Mouse (Mus musculus): ENCODE results near the gene Coq5. TPM values are rescaled to one million over a fixed set of nuclear protein-coding genes. Genes with fewer than 3 reads are reported as not detected.

Gene Coq5
- 51.7 and 52.2 TPM in 2 replicates for polyA plus RNA-seq (2014; fragmentation: Nextera tagmentation; extraction: Ambion mirVana)

DNA sequence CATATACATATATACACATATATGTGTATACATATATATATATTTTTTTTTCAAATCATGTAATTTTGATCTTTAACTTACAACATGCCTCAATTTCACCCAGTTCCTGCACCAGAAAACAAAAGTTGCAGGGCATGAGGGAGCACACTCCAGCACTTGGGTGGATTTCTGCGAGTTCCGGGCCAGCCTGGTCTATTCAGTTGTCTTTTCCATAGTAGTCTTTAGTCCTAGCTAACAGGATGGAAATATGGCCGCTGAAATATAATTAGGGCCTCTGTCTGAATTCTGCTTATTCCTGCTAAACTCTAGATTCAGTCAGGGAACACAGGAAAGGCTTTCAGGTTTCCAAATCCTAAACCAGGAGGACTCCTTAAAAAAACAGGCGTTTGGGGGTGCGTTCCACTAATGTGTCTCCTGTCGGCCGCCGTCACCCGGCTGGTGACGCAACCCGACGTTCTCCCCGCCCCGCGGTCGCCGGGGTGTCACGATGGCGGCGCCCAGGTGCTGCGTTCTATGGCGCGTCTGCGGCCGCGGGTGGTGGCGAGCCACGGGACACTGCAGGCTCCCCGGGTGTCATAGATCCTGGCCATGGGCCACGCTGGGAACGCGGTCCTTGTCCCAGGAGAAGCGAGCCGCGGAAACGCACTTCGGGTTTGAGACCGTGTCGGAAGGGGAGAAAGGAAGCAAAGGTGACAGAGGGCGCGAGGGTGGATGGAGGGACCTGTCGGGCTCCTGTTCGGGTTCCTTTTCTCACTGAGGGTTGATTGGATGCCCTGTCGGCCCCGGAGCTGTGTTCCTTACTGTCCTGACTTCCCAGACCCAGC, at the start of gene Coq5:
TSS of gene Coq5 (plus strand) at position 441 of the 824 bp plus-strand sequence.
- ATAC-seq (replicated peaks; ENCODE audit: insufficient number of reproducible peaks, low FRiP score, low TSS enrichment, low read depth) (no peak; the same call in 1 of the 2 replicates), DNase-seq (ENCODE audit: low spot score) (peak; percentile 87)
- H3K9ac ChIP-seq (replicated peaks; ENCODE audit: low read length), result peak within 1 kb of the TSS; percentile 79
- H3K36me3 ChIP-seq (replicated peaks; ENCODE audit: control insufficient read depth, insufficient read depth, low read depth, low read length), result no peaks in the 10 kb centered on the region; the same call in none of the 2 replicates
- no peaks in the 10 kb centered on the region for H3K4me1 ChIP-seq (ENCODE audit: control insufficient read depth, insufficient read depth, low read length)
- H3K9me3 ChIP-seq (replicated peaks; ENCODE audit: control insufficient read depth, low read length), result no peaks in the 10 kb centered on the region
- peak within 1 kb of the TSS; percentile 96 for H3K4me3 ChIP-seq (ENCODE audit: low read depth, low read length)
- H3K27me3 ChIP-seq (ENCODE audit: control insufficient read depth, insufficient read depth, low read length), result no peaks in the 10 kb centered on the region
- 4% methylated on average over 45 of the region's 45 CpGs for WGBS
- peak within 1 kb of the TSS; percentile 87 for H3K4me2 ChIP-seq (ENCODE audit: low read depth, low read length)
- H3K27ac ChIP-seq (replicated peaks; ENCODE audit: low read depth, low read length), result no peak within 1 kb of the TSS

GRCm38 (mm10) chr5:115230830-115231551, 48.5 kb upstream of the Coq5 start:
- Histone ChIP-seq H3K27me3 (ENCODE audit: control insufficient read depth, insufficient read depth, low read length) (peaks cover 3% of the 10 kb centered on the region), H3K27ac (replicated peaks; ENCODE audit: low read depth, low read length) (no peak overlapping the region), H3K36me3 (replicated peaks; ENCODE audit: control insufficient read depth, insufficient read depth, low read depth, low read length) (no peaks in the 10 kb centered on the region), H3K9me3 (replicated peaks; ENCODE audit: control insufficient read depth, low read length) (no peaks in the 10 kb centered on the region), H3K9ac (replicated peaks; ENCODE audit: low read length) (no peak overlapping the region; the same call in 1 of the 2 replicates), H3K4me1 (ENCODE audit: control insufficient read depth, insufficient read depth, low read length) (no peaks in the 10 kb centered on the region; the same call in 1 of the 2 replicates), H3K4me2 (ENCODE audit: low read depth, low read length) (no peak overlapping the region), H3K4me3 (ENCODE audit: low read depth, low read length) (no peak overlapping the region)
- ATAC-seq (replicated peaks; ENCODE audit: insufficient number of reproducible peaks, low FRiP score, low TSS enrichment, low read depth) (no peak), DNase-seq (ENCODE audit: low spot score) (no peak)
- WGBS, result 43% methylated on average over 15 of the region's 15 CpGs

DNA sequence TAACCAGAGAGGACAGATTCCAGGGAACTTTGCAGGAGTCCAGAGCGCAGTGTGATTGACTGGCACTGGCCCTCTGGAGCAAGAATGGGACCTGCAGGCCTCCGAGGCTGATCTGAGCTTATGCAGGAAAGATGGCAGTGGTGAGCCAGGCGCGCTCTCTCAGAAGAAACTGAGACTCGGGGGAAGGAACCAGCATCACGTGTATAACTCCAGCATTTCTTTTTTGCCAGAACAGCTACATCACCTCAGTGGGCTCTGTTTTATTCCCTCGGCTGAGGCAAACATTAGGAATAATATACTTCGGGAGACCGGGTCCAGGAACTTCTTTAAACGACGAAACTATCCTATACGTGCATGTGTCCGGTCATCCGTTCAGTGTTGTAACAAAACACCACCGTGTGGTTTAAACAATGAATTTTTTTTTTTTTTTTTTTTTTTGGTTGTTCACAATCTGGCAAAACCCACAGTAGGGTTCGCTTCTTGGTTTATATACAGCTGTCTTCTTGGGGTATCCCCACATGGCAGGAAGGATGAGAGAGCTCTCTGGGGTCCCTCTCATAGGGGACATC, 47.8 kb upstream of the Coq5 start:
- no peak overlapping the region; the same call in 1 of the 2 replicates for H3K9ac ChIP-seq (replicated peaks; ENCODE audit: low read length)
- no peaks in the 10 kb centered on the region for H3K9me3 ChIP-seq (replicated peaks; ENCODE audit: control insufficient read depth, low read length)
- H3K27me3 ChIP-seq (ENCODE audit: control insufficient read depth, insufficient read depth, low read length), result peaks cover 3% of the 10 kb centered on the region
- H3K4me3 ChIP-seq (ENCODE audit: low read depth, low read length), result no peak overlapping the region
- no peaks in the 10 kb centered on the region; the same call in 1 of the 2 replicates for H3K4me1 ChIP-seq (ENCODE audit: control insufficient read depth, insufficient read depth, low read length)
- no peak for ATAC-seq (replicated peaks; ENCODE audit: insufficient number of reproducible peaks, low FRiP score, low TSS enrichment, low read depth)
- no peaks in the 10 kb centered on the region for H3K36me3 ChIP-seq (replicated peaks; ENCODE audit: control insufficient read depth, insufficient read depth, low read depth, low read length)
- no peak overlapping the region for H3K4me2 ChIP-seq (ENCODE audit: low read depth, low read length)
- WGBS, result 45% methylated on average over 16 of the region's 16 CpGs
- DNase-seq (ENCODE audit: low spot score), result no peak
- H3K27ac ChIP-seq (replicated peaks; ENCODE audit: low read depth, low read length), result no peak overlapping the region

- no peak overlapping the region for H3K9ac ChIP-seq (replicated peaks; ENCODE audit: low read length)
- no peak overlapping the region for H3K4me2 ChIP-seq (ENCODE audit: low read depth, low read length)
- DNase-seq (ENCODE audit: low spot score) (no peak), ATAC-seq (replicated peaks; ENCODE audit: insufficient number of reproducible peaks, low FRiP score, low TSS enrichment, low read depth) (no peak)
- H3K4me1 ChIP-seq (ENCODE audit: control insufficient read depth, insufficient read depth, low read length), result no peaks in the 10 kb centered on the region; the same call in 1 of the 2 replicates
- no peak overlapping the region for H3K27ac ChIP-seq (replicated peaks; ENCODE audit: low read depth, low read length)
- no peaks in the 10 kb centered on the region for H3K36me3 ChIP-seq (replicated peaks; ENCODE audit: control insufficient read depth, insufficient read depth, low read depth, low read length)
- no peaks in the 10 kb centered on the region for H3K9me3 ChIP-seq (replicated peaks; ENCODE audit: control insufficient read depth, low read length)
- 71% methylated on average over 6 of the region's 6 CpGs for WGBS
- H3K4me3 ChIP-seq (ENCODE audit: low read depth, low read length), result no peak overlapping the region
- H3K27me3 ChIP-seq (ENCODE audit: control insufficient read depth, insufficient read depth, low read length), result peaks cover 3% of the 10 kb centered on the region
Observed at GRCm38 (mm10) chr5:115232516-115232915, 47.0 kb upstream of the Coq5 start.

GRCm38 (mm10) chr5:115233031-115233780, 46.3 kb upstream of the Coq5 start:
- H3K9me3 ChIP-seq (replicated peaks; ENCODE audit: control insufficient read depth, low read length), result no peaks in the 10 kb centered on the region
- DNase-seq (ENCODE audit: low spot score), result no peak
- ATAC-seq (replicated peaks; ENCODE audit: insufficient number of reproducible peaks, low FRiP score, low TSS enrichment, low read depth), result no peak
- H3K27me3 ChIP-seq (ENCODE audit: control insufficient read depth, insufficient read depth, low read length), result peaks cover 3% of the 10 kb centered on the region
- no peak overlapping the region for H3K27ac ChIP-seq (replicated peaks; ENCODE audit: low read depth, low read length)
- H3K4me2 ChIP-seq (ENCODE audit: low read depth, low read length), result no peak overlapping the region
- no peak overlapping the region for H3K4me3 ChIP-seq (ENCODE audit: low read depth, low read length)
- H3K9ac ChIP-seq (replicated peaks; ENCODE audit: low read length), result no peak overlapping the region
- no peaks in the 10 kb centered on the region; the same call in 1 of the 2 replicates for H3K4me1 ChIP-seq (ENCODE audit: control insufficient read depth, insufficient read depth, low read length)
- no peaks in the 10 kb centered on the region for H3K36me3 ChIP-seq (replicated peaks; ENCODE audit: control insufficient read depth, insufficient read depth, low read depth, low read length)
- WGBS, result 88% methylated on average over 14 of the region's 14 CpGs

DNA sequence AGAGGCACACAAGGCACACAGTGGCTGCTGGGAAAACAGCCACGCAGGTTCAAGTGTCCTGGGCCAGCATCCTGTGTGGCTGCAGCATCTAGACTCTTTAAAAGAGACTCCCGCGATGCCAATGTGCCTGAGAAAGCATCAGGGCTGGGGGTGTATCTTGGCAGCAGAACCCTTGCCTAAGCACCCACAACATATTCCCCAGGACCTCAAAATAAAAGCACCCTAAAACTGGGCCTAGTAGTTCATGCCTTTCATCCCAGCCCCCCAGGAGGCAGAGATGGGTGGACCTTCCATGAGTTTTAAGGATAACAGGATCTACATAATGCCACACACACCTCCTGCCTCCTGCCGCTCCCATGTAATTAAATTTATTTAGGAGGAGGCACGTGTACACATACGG, 44.9 kb upstream of the Coq5 start:
- ATAC-seq (replicated peaks; ENCODE audit: insufficient number of reproducible peaks, low FRiP score, low TSS enrichment, low read depth), result no peak
- no peaks in the 10 kb centered on the region for H3K9me3 ChIP-seq (replicated peaks; ENCODE audit: control insufficient read depth, low read length)
- peaks cover 3% of the 10 kb centered on the region for H3K27me3 ChIP-seq (ENCODE audit: control insufficient read depth, insufficient read depth, low read length)
- no peak for DNase-seq (ENCODE audit: low spot score)
- no peak overlapping the region for H3K4me3 ChIP-seq (ENCODE audit: low read depth, low read length)
- H3K9ac ChIP-seq (replicated peaks; ENCODE audit: low read length), result no peak overlapping the region
- no peak overlapping the region for H3K27ac ChIP-seq (replicated peaks; ENCODE audit: low read depth, low read length)
- no peaks in the 10 kb centered on the region for H3K36me3 ChIP-seq (replicated peaks; ENCODE audit: control insufficient read depth, insufficient read depth, low read depth, low read length)
- WGBS, result 42% methylated on average over 6 of the region's 6 CpGs
- H3K4me2 ChIP-seq (ENCODE audit: low read depth, low read length), result no peak overlapping the region
- H3K4me1 ChIP-seq (ENCODE audit: control insufficient read depth, insufficient read depth, low read length), result no peaks in the 10 kb centered on the region; the same call in 1 of the 2 replicates

GRCm38 (mm10) chr5:115235323-115235771, 44.1 kb upstream of the Coq5 start:
- H3K27ac ChIP-seq (replicated peaks; ENCODE audit: low read depth, low read length), result no peak overlapping the region
- H3K9ac ChIP-seq (replicated peaks; ENCODE audit: low read length), result peak overlapping the region; percentile 58
- DNase-seq (ENCODE audit: low spot score) (peak; percentile 52), ATAC-seq (replicated peaks; ENCODE audit: insufficient number of reproducible peaks, low FRiP score, low TSS enrichment, low read depth) (0 out of 2 replicates have a peak, but pooled peaks have one; percentile 10)
- H3K4me3 ChIP-seq (ENCODE audit: low read depth, low read length), result peak overlapping the region; percentile 48
- H3K4me1 ChIP-seq (ENCODE audit: control insufficient read depth, insufficient read depth, low read length), result no peaks in the 10 kb centered on the region; the same call in 1 of the 2 replicates
- H3K4me2 ChIP-seq (ENCODE audit: low read depth, low read length), result peak overlapping the region; percentile 93
- no peaks in the 10 kb centered on the region; the same call in 1 of the 2 replicates for H3K36me3 ChIP-seq (replicated peaks; ENCODE audit: control insufficient read depth, insufficient read depth, low read depth, low read length)
- WGBS, result under 1% methylated on average over 44 of the region's 45 CpGs
- no peaks in the 10 kb centered on the region for H3K9me3 ChIP-seq (replicated peaks; ENCODE audit: control insufficient read depth, low read length)
- peaks cover 3% of the 10 kb centered on the region for H3K27me3 ChIP-seq (ENCODE audit: control insufficient read depth, insufficient read depth, low read length)
